Mouse (Mus musculus) cerebellum, adult 2 months (tissue): Measurements from ENCODE around the gene Atp5h.

Experiments used
- CTCF ChIP-seq: fragments of 200-500 bp; IDR thresholded peaks from 2 replicates; pipeline ENCODE4 v1.5.1; 2011; ENCODE audit warnings: low read depth, mild to moderate bottlenecking, control low read depth, low read length, moderate library complexity, borderline replicate concordance; ENCODE audit not compliant: insufficient read depth
- POLR2A ChIP-seq: fragments of 200-500 bp; IDR thresholded peaks from 2 replicates; pipeline ENCODE4 v1.6.1; 2011; ENCODE audit warnings: low read length, control low read depth, borderline replicate concordance; ENCODE audit not compliant: insufficient read depth

- TF ChIP-seq POLR2A = no peak
- no peak for TF ChIP-seq CTCF
These were observed 5.9 kb upstream of the Atp5h start for GRCm38 (mm10) chr11:115425671-115426070.
